Mouse (Mus musculus): ENCODE data around the gene Lrrc75b. TPM values are rescaled to one million over a fixed set of nuclear protein-coding genes. Genes with fewer than 3 reads are reported as not detected.

Gene Lrrc75b
- polyA plus RNA-seq, 1 experiment = 8.9 TPM

GRCm38 (mm10) chr10:75589129-75589528 lies 29.0 kb upstream of the Lrrc75b start, which contains the start of gene Ggt5:
TSS of gene Ggt5 (plus strand) at chr10:75589340.
- TF ChIP-seq CTCF (IDR thresholded peaks at IDR 0.05; ENCODE audit: extremely low read depth, insufficient read depth, low read length) = no peak
- no peak for TF ChIP-seq POLR2A (IDR thresholded peaks at IDR 0.05; ENCODE audit: extremely low read depth, insufficient read depth, low read length)
- Histone ChIP-seq H3K4me3 (ENCODE audit: insufficient read depth, low read length) (0 out of 2 replicates have a peak within 1 kb of the TSS, but pooled peaks have one; percentile 3), H3K27ac (ENCODE audit: insufficient read depth, low read length) (0 out of 2 replicates have a peak within 1 kb of the TSS, but pooled peaks have one; percentile 3), H3K4me1 (ENCODE audit: control insufficient read depth, insufficient read depth, low read length) (no peaks in the 10 kb centered on the region; the same call in 1 of the 2 replicates)

- TF ChIP-seq POLR2A (IDR thresholded peaks at IDR 0.05; ENCODE audit: extremely low read depth, insufficient read depth, low read length) = no peak
- TF ChIP-seq CTCF (IDR thresholded peaks at IDR 0.05; ENCODE audit: extremely low read depth, insufficient read depth, low read length) = no peak
- Histone ChIP-seq H3K4me1 (ENCODE audit: control insufficient read depth, insufficient read depth, low read length) (no peaks in the 10 kb centered on the region; the same call in 1 of the 2 replicates), H3K4me3 (ENCODE audit: insufficient read depth, low read length) (no peak overlapping the region), H3K27ac (ENCODE audit: insufficient read depth, low read length) (no peak overlapping the region)
Observed at GRCm38 (mm10) chr10:75588336-75588735, 28.2 kb upstream of the Lrrc75b start.

- H3K4me3 ChIP-seq (ENCODE audit: insufficient read depth, low read length) = no peak overlapping the region
- no peaks in the 10 kb centered on the region; the same call in 1 of the 2 replicates for H3K4me1 ChIP-seq (ENCODE audit: control insufficient read depth, insufficient read depth, low read length)
- TF ChIP-seq CTCF (IDR thresholded peaks at IDR 0.05; ENCODE audit: extremely low read depth, insufficient read depth, low read length) = no peak
- no peak for TF ChIP-seq POLR2A (IDR thresholded peaks at IDR 0.05; ENCODE audit: extremely low read depth, insufficient read depth, low read length)
Observed at GRCm38 (mm10) chr10:75587781-75588180, 27.7 kb upstream of the Lrrc75b start.

GRCm38 (mm10) chr10:75586553-75586879 lies 26.4 kb upstream of the Lrrc75b start:
- no peak overlapping the region for H3K4me3 ChIP-seq (ENCODE audit: insufficient read depth, low read length)
- no peak overlapping the region for H3K27ac ChIP-seq (ENCODE audit: insufficient read depth, low read length)
- no peaks in the 10 kb centered on the region; the same call in 1 of the 2 replicates for H3K4me1 ChIP-seq (ENCODE audit: control insufficient read depth, insufficient read depth, low read length)
- TF ChIP-seq POLR2A (IDR thresholded peaks at IDR 0.05; ENCODE audit: extremely low read depth, insufficient read depth, low read length) (no peak), CTCF (IDR thresholded peaks at IDR 0.05; ENCODE audit: extremely low read depth, insufficient read depth, low read length) (no peak)

More at GRCm38 (mm10) chr10:75587781-75588180, 27.7 kb upstream of the Lrrc75b start:
- H3K27ac ChIP-seq (ENCODE audit: insufficient read depth, low read length) = no peak overlapping the region

GRCm38 (mm10) chr10:75585876-75586552 lies 25.9 kb upstream of the Lrrc75b start:
- TF ChIP-seq CTCF (IDR thresholded peaks at IDR 0.05; ENCODE audit: extremely low read depth, insufficient read depth, low read length) (peak; percentile 97), POLR2A (IDR thresholded peaks at IDR 0.05; ENCODE audit: extremely low read depth, insufficient read depth, low read length) (no peak)
- no peak overlapping the region for H3K27ac ChIP-seq (ENCODE audit: insufficient read depth, low read length)

GRCm38 (mm10) chr10:75579129-75579528 lies 19.0 kb upstream of the Lrrc75b start:
- H3K4me3 ChIP-seq (ENCODE audit: insufficient read depth, low read length) = no peak overlapping the region
- H3K27ac ChIP-seq (ENCODE audit: insufficient read depth, low read length) = no peak overlapping the region
- TF ChIP-seq POLR2A (IDR thresholded peaks at IDR 0.05; ENCODE audit: extremely low read depth, insufficient read depth, low read length) (no peak), CTCF (IDR thresholded peaks at IDR 0.05; ENCODE audit: extremely low read depth, insufficient read depth, low read length) (no peak)
- H3K4me1 ChIP-seq (ENCODE audit: control insufficient read depth, insufficient read depth, low read length) = no peaks in the 10 kb centered on the region

More at GRCm38 (mm10) chr10:75585876-75586552, 25.9 kb upstream of the Lrrc75b start:
- Histone ChIP-seq H3K4me3 (ENCODE audit: insufficient read depth, low read length) (no peak overlapping the region), H3K4me1 (ENCODE audit: control insufficient read depth, insufficient read depth, low read length) (no peaks in the 10 kb centered on the region; the same call in 1 of the 2 replicates)

- H3K4me1 ChIP-seq (ENCODE audit: control insufficient read depth, insufficient read depth, low read length) = no peaks in the 10 kb centered on the region
- TF ChIP-seq CTCF (IDR thresholded peaks at IDR 0.05; ENCODE audit: extremely low read depth, insufficient read depth, low read length) (no peak), POLR2A (IDR thresholded peaks at IDR 0.05; ENCODE audit: extremely low read depth, insufficient read depth, low read length) (no peak)
- no peak overlapping the region for H3K4me3 ChIP-seq (ENCODE audit: insufficient read depth, low read length)
- no peak overlapping the region for H3K27ac ChIP-seq (ENCODE audit: insufficient read depth, low read length)
Observed at GRCm38 (mm10) chr10:75573965-75574364, 13.8 kb upstream of the Lrrc75b start.

GRCm38 (mm10) chr10:75573181-75573580 lies 13.1 kb upstream of the Lrrc75b start:
- TF ChIP-seq CTCF (IDR thresholded peaks at IDR 0.05; ENCODE audit: extremely low read depth, insufficient read depth, low read length) (no peak), POLR2A (IDR thresholded peaks at IDR 0.05; ENCODE audit: extremely low read depth, insufficient read depth, low read length) (no peak)
- no peak overlapping the region for H3K4me3 ChIP-seq (ENCODE audit: insufficient read depth, low read length)
- no peaks in the 10 kb centered on the region for H3K4me1 ChIP-seq (ENCODE audit: control insufficient read depth, insufficient read depth, low read length)
- no peak overlapping the region for H3K27ac ChIP-seq (ENCODE audit: insufficient read depth, low read length)

- Histone ChIP-seq H3K4me1 (ENCODE audit: control insufficient read depth, insufficient read depth, low read length) (no peaks in the 10 kb centered on the region), H3K27ac (ENCODE audit: insufficient read depth, low read length) (no peak overlapping the region), H3K4me3 (ENCODE audit: insufficient read depth, low read length) (no peak overlapping the region)
- no peak for TF ChIP-seq POLR2A (IDR thresholded peaks at IDR 0.05; ENCODE audit: extremely low read depth, insufficient read depth, low read length)
- no peak for TF ChIP-seq CTCF (IDR thresholded peaks at IDR 0.05; ENCODE audit: extremely low read depth, insufficient read depth, low read length)
Observed at GRCm38 (mm10) chr10:75571937-75572336, 11.8 kb upstream of the Lrrc75b start.
